Mouse (Mus musculus) lung, adult 2 months (tissue): ENCODE data around the gene 4930558K02Rik.

Experiments
- CTCF ChIP-seq: fragments of 200-500 bp; IDR thresholded peaks from 2 replicates; pipeline ENCODE4 v1.5.1; 2011; ENCODE audit warnings: mild to moderate bottlenecking, low read length, control low read depth; ENCODE audit not compliant: insufficient read depth
- POLR2A ChIP-seq: fragments of 200-500 bp; IDR thresholded peaks from 2 replicates; pipeline ENCODE4 v1.6.1; 2011; ENCODE audit warnings: low read depth, mild to moderate bottlenecking, control low read depth, low read length, borderline replicate concordance; ENCODE audit errors: extremely low read depth

DNA sequence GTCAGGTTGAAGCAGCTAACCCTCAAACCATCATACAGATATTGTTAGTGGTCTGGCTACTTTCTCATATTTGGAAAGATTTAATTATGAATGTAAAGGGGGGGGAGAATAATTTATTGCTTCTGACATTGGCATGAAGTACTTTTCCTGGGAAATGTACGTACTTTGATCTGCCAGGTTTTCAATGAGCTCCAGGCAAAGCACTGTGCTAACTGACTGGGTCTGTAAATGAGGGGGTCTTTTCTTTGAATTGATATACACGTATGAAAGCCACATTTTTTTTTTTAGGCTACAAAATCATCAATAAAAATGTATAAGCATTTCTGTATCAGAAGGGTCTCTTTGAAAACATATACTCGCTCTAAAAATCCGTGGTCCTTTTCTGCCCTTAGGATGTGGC, 41.3 kb upstream of the 4930558K02Rik start:
- no peak for TF ChIP-seq CTCF
- no peak for TF ChIP-seq POLR2A
